Mouse (Mus musculus) heart, adult 2 months (tissue): ENCODE measurements around the gene Ovol3.

Experiments
- CTCF ChIP-seq: fragments of 200-600 bp; IDR thresholded peaks from 2 replicates; pipeline ENCODE4 v1.8.1; 2022; ENCODE audit warnings: antibody characterized with exemption, mild to moderate bottlenecking, moderate library complexity
- POLR2A ChIP-seq: fragments of 200-500 bp; IDR thresholded peaks from 2 replicates; pipeline ENCODE4 v1.6.1; 2011; ENCODE audit warnings: mild to moderate bottlenecking, low read depth, low read length, control low read depth; ENCODE audit not compliant: insufficient read depth

DNA sequence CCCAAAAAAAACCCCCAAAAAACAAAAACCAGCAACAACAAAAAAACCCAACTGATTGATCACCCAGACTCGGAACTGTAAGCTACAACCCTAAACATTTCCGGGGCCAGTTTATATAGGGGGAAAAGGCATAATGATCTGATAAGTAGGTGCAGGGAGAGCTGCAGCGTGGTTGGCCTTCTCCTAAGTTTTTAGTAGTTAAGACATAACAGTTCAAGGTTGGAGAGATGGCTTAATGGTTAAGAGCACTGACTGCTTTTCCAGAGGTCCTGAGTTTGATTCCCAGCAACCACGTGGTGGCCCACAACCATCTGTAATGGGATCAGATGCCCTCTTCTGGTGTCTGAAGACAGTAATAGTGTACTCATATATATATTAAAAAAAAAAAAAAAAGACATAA lies 46.0 kb upstream of the Ovol3 start:
- TF ChIP-seq POLR2A (no peak), CTCF (no peak)
